Mouse (Mus musculus): ENCODE data around the gene Gm14743.
"Not testable (repeated sequence)": the region's sequence is repeated elsewhere in the genome, so short reads cannot be mapped to it uniquely, and the experiment has no call there.

Gm14743 gene

DNA sequence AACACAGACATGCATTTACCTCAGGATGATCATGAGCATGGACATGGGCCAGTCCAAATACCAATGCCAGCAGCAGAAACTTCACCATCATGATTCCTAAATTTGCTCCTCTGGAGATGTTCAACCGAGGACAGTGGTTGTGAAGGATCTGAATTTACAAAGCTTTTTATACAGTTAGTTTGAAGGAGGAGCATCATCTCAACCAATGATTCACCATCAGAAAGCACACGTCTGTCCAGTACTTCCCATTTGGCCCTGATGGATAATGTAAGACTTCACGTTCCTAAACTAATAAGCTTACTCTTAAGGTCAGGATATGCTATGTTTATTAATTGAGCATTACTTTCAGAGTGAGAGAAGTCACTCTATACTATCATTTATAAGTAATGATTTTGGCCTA, at the start of gene Gm14743:
Gene Gm14743, minus strand, starts transcription at position 101 of the 400 bp plus-strand sequence.
- DNase-seq = not testable (repeated sequence)

GRCm38 (mm10) chrX:78202829-78203228, 42.9 kb downstream of the Gm14743 start:
- DNase-seq = no peak

- not testable (repeated sequence) for DNase-seq
Measured at GRCm38 (mm10) chrX:78202220-78202619, 43.5 kb downstream of the Gm14743 start.
